Mouse (Mus musculus) T-helper 2 cell (primary cell): ENCODE data around the gene Prm2.

Experiments used
- in situ Hi-C: fragments of 300-600 bp; cut with MboI, MseI; formaldehyde crosslinking; loops from one replicate; pipeline ENCODE4 v1.15.1; 2025; ENCODE audit warnings: high pct_unique_total_duplicates

Prm2 gene

GRCm38 (mm10) chr16:10796034-10796433 is at the start of gene Prm2:
Gene Prm2, minus strand, starts transcription at chr16:10796134.
- in situ Hi-C loops, result no loop called here

- in situ Hi-C loops, result loop anchor here (5.0 to 10.0 kb wide), 2 partner anchors 52 to 209 kb away; partner anchors contain the start of gene Prm3
Observed at GRCm38 (mm10) chr16:10844319-10844670, 48.4 kb upstream of the Prm2 start.

DNA sequence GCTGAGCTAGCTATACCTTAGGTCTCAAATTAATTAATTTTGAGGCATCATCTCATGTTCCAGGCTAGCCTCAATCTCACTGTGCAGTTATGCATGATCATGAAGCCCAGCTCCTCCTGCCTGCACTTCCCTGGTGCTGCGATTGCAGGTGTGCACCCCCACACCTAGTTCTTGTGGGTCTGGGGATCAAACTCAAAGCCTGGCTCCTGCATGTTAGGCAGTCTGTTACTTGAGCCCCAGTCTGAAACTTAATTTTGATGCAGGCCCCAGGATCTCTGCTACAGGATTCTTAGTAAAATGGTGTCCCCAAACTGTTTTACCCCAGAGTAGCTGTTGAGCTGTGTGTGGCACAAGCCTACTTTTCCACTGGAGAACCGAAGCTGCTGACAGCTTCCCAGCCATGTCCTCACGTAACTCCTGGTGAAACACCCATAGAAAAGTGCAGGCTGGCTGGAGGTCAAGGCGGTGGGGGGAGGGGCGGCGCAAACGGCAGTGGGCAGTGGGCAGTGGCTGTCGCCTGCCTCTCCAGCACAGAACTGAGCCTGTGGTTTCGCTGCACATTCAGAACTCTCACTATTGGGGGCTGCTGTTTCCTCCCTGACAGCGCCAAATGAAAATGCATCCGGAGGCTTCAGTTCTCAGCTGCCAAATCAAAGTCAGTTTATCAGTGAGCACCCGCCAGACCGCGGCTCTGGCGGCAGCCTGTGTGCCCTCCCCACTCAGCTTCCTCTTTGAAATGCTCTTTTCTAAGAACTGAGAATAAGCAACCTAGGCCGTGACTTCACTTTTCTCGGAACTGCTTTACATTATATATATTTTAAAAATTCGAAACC is 47.8 kb upstream of the Prm2 start:
- in situ Hi-C loops, result loop anchor here (5.0 to 10.0 kb wide), 2 partner anchors 51 to 209 kb away; partner anchors contain the start of gene Prm3

- in situ Hi-C loops, result loop anchor here (5.0 to 10.0 kb wide), 2 partner anchors 50 to 208 kb away; partner anchors contain the start of gene Prm3
Observed at GRCm38 (mm10) chr16:10842282-10842855, 46.4 kb upstream of the Prm2 start.

- in situ Hi-C loops, result loop anchor here (5.0 to 10.0 kb wide), 2 partner anchors 48 to 205 kb away; partner anchors contain the start of gene Prm3
Observed at GRCm38 (mm10) chr16:10840018-10840417, 44.1 kb upstream of the Prm2 start.

- in situ Hi-C loops, result no loop called here
Observed at GRCm38 (mm10) chr16:10838487-10839245, 42.7 kb upstream of the Prm2 start.

DNA sequence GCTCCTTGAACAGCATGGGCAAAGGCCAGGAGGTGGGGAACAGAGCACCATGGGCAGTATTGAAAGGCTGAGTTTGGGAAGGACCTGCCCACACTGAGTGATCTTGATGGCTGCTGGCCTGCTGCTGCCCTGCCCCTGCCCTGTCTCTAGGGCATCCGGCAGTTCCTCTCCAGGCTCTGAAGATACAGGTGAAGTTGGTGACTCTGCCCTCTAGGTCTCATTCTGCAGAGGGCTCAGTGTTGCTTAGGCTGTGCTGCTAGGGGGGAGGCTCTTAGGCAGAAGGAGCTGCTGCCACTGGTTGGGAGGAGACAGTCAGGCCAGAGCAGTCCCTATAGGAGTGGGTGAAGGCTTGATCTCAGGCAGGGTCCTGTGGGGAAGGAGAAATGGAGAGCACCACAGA is 42.0 kb upstream of the Prm2 start:
- in situ Hi-C loops, result no loop called here

GRCm38 (mm10) chr16:10837250-10837649 is 41.3 kb upstream of the Prm2 start:
- in situ Hi-C loops, result no loop called here

DNA sequence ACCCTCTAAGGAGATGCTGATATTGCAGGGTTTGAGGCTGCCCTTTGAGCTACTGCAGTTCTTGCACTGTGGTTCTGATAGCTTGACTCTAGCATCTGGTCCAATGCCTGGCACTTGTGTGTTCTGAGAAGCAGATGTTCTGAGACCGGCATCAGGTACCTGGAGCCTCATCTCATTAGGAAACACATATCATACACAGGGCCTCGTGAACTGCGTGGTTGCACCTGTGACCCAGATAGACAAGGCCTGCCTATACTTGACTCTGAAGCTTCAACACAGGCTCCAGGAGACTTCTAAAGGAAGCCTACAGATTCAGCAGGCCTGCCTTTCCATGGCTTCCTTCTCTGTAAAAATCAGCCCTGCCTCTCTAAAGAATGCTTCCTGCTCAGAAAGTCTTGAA is 40.5 kb upstream of the Prm2 start:
- in situ Hi-C loops, result no loop called here

GRCm38 (mm10) chr16:10834911-10835587 is 39.1 kb upstream of the Prm2 start, which contains the start of gene Rmi2:
Gene Rmi2, plus strand, starts transcription at chr16:10835059.
- in situ Hi-C loops, result no loop called here

DNA sequence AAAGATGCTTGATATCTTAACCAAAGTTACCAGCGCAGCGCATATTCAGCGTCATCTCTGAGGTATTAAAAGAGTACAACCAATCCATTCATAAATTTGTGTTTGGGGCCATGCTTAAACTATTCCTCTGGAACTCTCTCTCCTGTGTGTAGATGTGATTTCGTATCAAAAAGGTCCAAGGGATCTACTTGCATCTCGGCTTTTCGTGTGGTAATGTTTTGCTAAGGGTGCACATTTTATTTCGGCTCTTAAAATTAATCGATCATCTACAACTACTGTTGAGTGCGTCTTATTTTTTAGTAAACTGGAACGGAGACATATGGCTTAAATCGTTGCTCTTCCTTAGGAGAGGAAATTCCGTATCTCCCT is 38.6 kb upstream of the Prm2 start:
- in situ Hi-C loops, result no loop called here

DNA sequence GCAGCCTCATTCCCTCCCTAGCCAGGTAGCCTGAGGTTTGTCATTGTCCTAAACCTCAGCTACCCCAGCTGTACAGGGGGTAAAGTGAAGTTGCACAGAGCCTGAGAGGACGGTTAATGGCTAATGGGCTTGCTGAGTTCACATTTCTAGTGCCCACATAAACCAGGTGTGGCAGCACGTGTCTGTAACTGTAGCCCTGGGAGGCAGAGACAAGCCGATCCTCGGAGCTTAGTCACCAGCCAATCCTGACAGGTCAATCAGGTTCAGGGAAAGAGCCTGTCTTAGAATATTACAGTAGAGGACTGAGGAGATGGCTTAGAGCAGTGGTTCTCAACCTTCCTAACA is 32.5 kb upstream of the Prm2 start:
- in situ Hi-C loops, result no loop called here

GRCm38 (mm10) chr16:10827766-10828460 is 32.0 kb upstream of the Prm2 start:
- in situ Hi-C loops, result no loop called here

DNA sequence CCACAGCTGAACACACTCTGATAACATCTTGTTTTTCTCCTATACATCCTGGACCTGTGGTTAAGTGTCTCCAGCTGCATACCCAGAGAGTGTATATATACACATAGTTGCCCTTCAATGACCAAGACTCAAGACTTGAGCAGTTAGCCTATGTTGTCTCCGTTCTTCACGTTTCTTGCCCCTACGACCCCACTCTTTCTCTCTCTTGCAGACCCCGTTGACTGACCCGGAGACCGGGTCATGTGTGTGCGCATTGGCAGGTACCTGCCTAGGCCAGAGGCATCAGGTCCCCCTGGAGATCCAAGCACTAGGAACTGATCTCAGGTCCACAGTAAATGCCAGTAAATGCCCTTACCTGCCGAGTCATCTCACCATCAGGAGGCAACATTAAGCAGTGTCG is 31.3 kb upstream of the Prm2 start:
- in situ Hi-C loops, result no loop called here

- in situ Hi-C loops, result no loop called here
Observed at GRCm38 (mm10) chr16:10825840-10826239, 29.9 kb upstream of the Prm2 start.

GRCm38 (mm10) chr16:10824536-10824935 is 28.6 kb upstream of the Prm2 start:
- in situ Hi-C loops, result no loop called here

DNA sequence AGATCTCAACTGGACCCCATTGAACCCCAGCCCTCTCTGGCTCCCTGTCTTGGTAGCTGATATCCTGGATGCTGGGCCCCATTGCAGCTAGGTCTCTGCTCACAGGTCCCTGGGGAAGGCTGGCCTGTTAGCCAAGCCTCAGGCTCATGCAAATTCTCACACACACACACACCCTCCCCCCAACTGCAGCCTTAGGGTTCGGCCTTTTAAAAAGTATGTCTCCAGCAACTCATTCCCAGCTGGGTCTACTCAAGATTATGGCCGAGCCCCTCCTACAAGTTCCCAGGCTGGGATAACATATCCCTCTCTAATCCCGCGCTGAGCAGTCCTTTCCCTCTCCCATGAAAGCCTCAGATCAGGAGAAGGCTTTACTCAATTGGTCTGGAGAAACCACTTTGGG is 25.5 kb upstream of the Prm2 start:
- in situ Hi-C loops, result no loop called here

- in situ Hi-C loops, result loop anchor here (5.0 kb wide), 1 partner anchor 32 kb away; no protein-coding TSS in a partner anchor
Observed at GRCm38 (mm10) chr16:10819966-10820365, 24.0 kb upstream of the Prm2 start.

DNA sequence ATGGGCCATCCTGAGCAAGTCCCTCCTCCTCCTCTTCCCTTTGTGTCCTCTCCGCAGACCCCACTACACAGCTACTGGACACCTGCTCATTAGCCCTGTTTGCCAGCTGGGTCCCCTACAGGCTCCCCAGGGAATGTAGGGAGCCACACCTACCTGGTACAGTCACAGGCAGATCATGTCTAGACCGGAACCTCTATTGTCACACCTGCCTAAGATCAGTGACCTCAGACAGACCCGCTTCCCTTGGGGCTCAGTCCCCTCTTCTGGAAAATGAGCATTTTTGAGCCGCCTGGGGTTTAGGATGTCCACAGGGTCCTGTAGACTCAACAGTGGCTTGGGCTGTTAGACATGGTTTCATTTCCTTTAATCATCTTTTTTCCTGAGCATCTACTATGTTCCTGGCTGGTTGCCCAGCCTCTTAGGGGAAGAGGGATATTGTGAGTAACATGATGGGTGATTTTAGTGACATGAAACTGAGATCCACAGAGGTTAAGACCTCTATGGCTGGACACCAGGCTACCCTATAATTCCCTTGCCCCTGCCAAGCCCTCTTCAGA is 22.7 kb upstream of the Prm2 start:
- in situ Hi-C loops, result loop anchor here (5.0 kb wide), 1 partner anchor 34 kb away; no protein-coding TSS in a partner anchor

- in situ Hi-C loops, result loop anchor here (5.0 kb wide), 1 partner anchor 37 kb away; no protein-coding TSS in a partner anchor
Observed at GRCm38 (mm10) chr16:10814864-10815263, 18.9 kb upstream of the Prm2 start.

DNA sequence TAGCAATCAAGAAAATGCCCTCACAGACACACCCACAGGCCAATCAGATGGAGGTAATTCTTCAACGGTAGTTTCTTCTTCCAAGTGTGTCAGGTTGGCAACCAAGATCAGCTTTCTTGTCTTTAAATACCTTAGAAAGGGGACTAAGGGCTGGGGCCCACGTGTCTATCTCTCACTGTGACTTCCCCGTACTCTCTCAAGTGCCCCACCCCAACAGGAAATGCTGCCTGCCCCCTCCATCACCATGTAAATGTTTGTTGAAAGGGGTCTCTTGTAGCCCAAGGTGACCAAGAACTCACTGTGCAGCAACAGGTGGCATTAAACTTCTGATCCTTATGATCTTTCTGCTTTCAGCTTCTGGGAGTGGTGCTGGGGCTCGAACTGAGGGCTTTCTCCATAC is 17.8 kb upstream of the Prm2 start:
- in situ Hi-C loops, result no loop called here
